Mouse (Mus musculus): ENCODE measurements around the gene Ovol3. TPM values are rescaled to one million over a fixed set of nuclear protein-coding genes. Genes with fewer than 3 reads are reported as not detected.

The Ovol3 gene
- polyA plus RNA-seq, 1 experiment, result not detected

- peaks cover 13% of the 10 kb centered on the region for H3K79me2 ChIP-seq (ENCODE audit: control insufficient read depth, insufficient read depth)
- peaks cover 9% of the 10 kb centered on the region for H3K36me3 ChIP-seq (ENCODE audit: control insufficient read depth, insufficient read depth)
- TF ChIP-seq MYOG (IDR thresholded peaks at IDR 0.05; ENCODE audit: control insufficient read depth, extremely low read depth, insufficient read length) (no peak), FOSL1 (IDR thresholded peaks at IDR 0.05; ENCODE audit: insufficient read depth, low read length, poor library complexity, severe bottlenecking) (no peak), CTCF (IDR thresholded peaks at IDR 0.05; ENCODE audit: control insufficient read depth, insufficient read depth, insufficient read length) (no peak), MYOD1 (IDR thresholded peaks at IDR 0.05; ENCODE audit: control insufficient read depth, insufficient read length, low read depth) (no peak), MAX (IDR thresholded peaks at IDR 0.05) (no peak), CEBPB (IDR thresholded peaks at IDR 0.05; ENCODE audit: low read depth) (no peak), USF1 (IDR thresholded peaks at IDR 0.05; ENCODE audit: low read depth) (no peak)
- H3K4me3 ChIP-seq (ENCODE audit: insufficient read depth, poor library complexity, severe bottlenecking), result no peak overlapping the region
- peaks cover 6% of the 10 kb centered on the region for H3K79me3 ChIP-seq (ENCODE audit: low read depth)
- no peaks in the 10 kb centered on the region for H3K27me3 ChIP-seq (ENCODE audit: control insufficient read depth, insufficient read depth, insufficient read length)
- H3ac ChIP-seq (ENCODE audit: control insufficient read depth, insufficient read length, low read depth), result no peak overlapping the region
Measured at GRCm38 (mm10) chr7:30234276-30234858, 1.2 kb downstream of the Ovol3 start.

GRCm38 (mm10) chr7:30233387-30233786 lies 2.1 kb downstream of the Ovol3 start:
- TF ChIP-seq USF1 (IDR thresholded peaks at IDR 0.05; ENCODE audit: low read depth), result no peak
- TF ChIP-seq MYOD1 (IDR thresholded peaks at IDR 0.05; ENCODE audit: control insufficient read depth, insufficient read length, low read depth), result no peak
- Histone ChIP-seq H3K4me3 (ENCODE audit: insufficient read depth, poor library complexity, severe bottlenecking) (no peak overlapping the region), H3K79me2 (ENCODE audit: control insufficient read depth, insufficient read depth) (peaks cover 13% of the 10 kb centered on the region), H3K36me3 (ENCODE audit: control insufficient read depth, insufficient read depth) (peaks cover 9% of the 10 kb centered on the region), H3K79me3 (ENCODE audit: low read depth) (peaks cover 6% of the 10 kb centered on the region), H3ac (ENCODE audit: control insufficient read depth, insufficient read length, low read depth) (no peak overlapping the region), H3K27me3 (ENCODE audit: control insufficient read depth, insufficient read depth, insufficient read length) (no peaks in the 10 kb centered on the region)

- H3ac ChIP-seq (ENCODE audit: control insufficient read depth, insufficient read length, low read depth), result peak overlapping the region; percentile 58
- TF ChIP-seq CTCF (IDR thresholded peaks at IDR 0.05; ENCODE audit: control insufficient read depth, insufficient read depth, insufficient read length) (peak; percentile 35), MYOG (IDR thresholded peaks at IDR 0.05; ENCODE audit: control insufficient read depth, extremely low read depth, insufficient read length) (no peak), MYOD1 (IDR thresholded peaks at IDR 0.05; ENCODE audit: control insufficient read depth, insufficient read length, low read depth) (no peak), FOSL1 (IDR thresholded peaks at IDR 0.05; ENCODE audit: insufficient read depth, low read length, poor library complexity, severe bottlenecking) (no peak), CEBPB (IDR thresholded peaks at IDR 0.05; ENCODE audit: low read depth) (no peak)
- no peaks in the 10 kb centered on the region for H3K27me3 ChIP-seq (ENCODE audit: control insufficient read depth, insufficient read depth, insufficient read length)
- peaks cover 9% of the 10 kb centered on the region for H3K36me3 ChIP-seq (ENCODE audit: control insufficient read depth, insufficient read depth)
- peaks cover 6% of the 10 kb centered on the region for H3K79me3 ChIP-seq (ENCODE audit: low read depth)
- H3K4me3 ChIP-seq (ENCODE audit: insufficient read depth, poor library complexity, severe bottlenecking), result peak overlapping the region; percentile 64
- peaks cover 13% of the 10 kb centered on the region for H3K79me2 ChIP-seq (ENCODE audit: control insufficient read depth, insufficient read depth)
Measured at GRCm38 (mm10) chr7:30232631-30233148, 2.8 kb downstream of the Ovol3 start.

GRCm38 (mm10) chr7:30231669-30232454 lies 3.7 kb downstream of the Ovol3 start, which contains the start of the genes Polr2i and Tbcb:
TSS of gene Polr2i (plus strand) at chr7:30231948.
TSS of gene Tbcb (minus strand) at chr7:30232272.
- Histone ChIP-seq H3K79me2 (ENCODE audit: control insufficient read depth, insufficient read depth) (peaks cover 13% of the 10 kb centered on the region), H3K4me3 (ENCODE audit: insufficient read depth, poor library complexity, severe bottlenecking) (peak within 1 kb of the TSS; percentile 64), H3K27me3 (ENCODE audit: control insufficient read depth, insufficient read depth, insufficient read length) (no peaks in the 10 kb centered on the region), H3ac (ENCODE audit: control insufficient read depth, insufficient read length, low read depth) (peak within 1 kb of the TSS; percentile 87), H3K79me3 (ENCODE audit: low read depth) (peaks cover 6% of the 10 kb centered on the region), H3K36me3 (ENCODE audit: control insufficient read depth, insufficient read depth) (peaks cover 16% of the 10 kb centered on the region)
- TF ChIP-seq FOSL1 (IDR thresholded peaks at IDR 0.05; ENCODE audit: insufficient read depth, low read length, poor library complexity, severe bottlenecking) (no peak), MAX (IDR thresholded peaks at IDR 0.05) (peak; percentile 40)

GRCm38 (mm10) chr7:30231328-30231668 lies 4.2 kb downstream of the Ovol3 start:
- peaks cover 6% of the 10 kb centered on the region for H3K79me3 ChIP-seq (ENCODE audit: low read depth)
- H3K79me2 ChIP-seq (ENCODE audit: control insufficient read depth, insufficient read depth), result peaks cover 13% of the 10 kb centered on the region
- H3ac ChIP-seq (ENCODE audit: control insufficient read depth, insufficient read length, low read depth), result peak overlapping the region; percentile 87
- no peaks in the 10 kb centered on the region for H3K27me3 ChIP-seq (ENCODE audit: control insufficient read depth, insufficient read depth, insufficient read length)
- H3K36me3 ChIP-seq (ENCODE audit: control insufficient read depth, insufficient read depth), result peaks cover 21% of the 10 kb centered on the region
- H3K4me3 ChIP-seq (ENCODE audit: insufficient read depth, poor library complexity, severe bottlenecking), result peak overlapping the region; percentile 55
- TF ChIP-seq CTCF (IDR thresholded peaks at IDR 0.05; ENCODE audit: control insufficient read depth, insufficient read depth, insufficient read length), result no peak
- no peak for TF ChIP-seq MAX (IDR thresholded peaks at IDR 0.05)
- TF ChIP-seq FOSL1 (IDR thresholded peaks at IDR 0.05; ENCODE audit: insufficient read depth, low read length, poor library complexity, severe bottlenecking), result no peak
- TF ChIP-seq MYOG (IDR thresholded peaks at IDR 0.05; ENCODE audit: control insufficient read depth, extremely low read depth, insufficient read length), result no peak
- TF ChIP-seq MYOD1 (IDR thresholded peaks at IDR 0.05; ENCODE audit: control insufficient read depth, insufficient read length, low read depth), result no peak

GRCm38 (mm10) chr7:30224206-30224605 lies 11.3 kb downstream of the Ovol3 start:
- Histone ChIP-seq H3ac (ENCODE audit: control insufficient read depth, insufficient read length, low read depth) (no peak overlapping the region), H3K36me3 (ENCODE audit: control insufficient read depth, insufficient read depth) (peaks cover 18% of the 10 kb centered on the region), H3K27me3 (ENCODE audit: control insufficient read depth, insufficient read depth, insufficient read length) (no peaks in the 10 kb centered on the region), H3K79me2 (ENCODE audit: control insufficient read depth, insufficient read depth) (no peaks in the 10 kb centered on the region), H3K79me3 (ENCODE audit: low read depth) (no peaks in the 10 kb centered on the region), H3K4me3 (ENCODE audit: insufficient read depth, poor library complexity, severe bottlenecking) (no peak overlapping the region)
- TF ChIP-seq MAX (IDR thresholded peaks at IDR 0.05) (no peak), USF1 (IDR thresholded peaks at IDR 0.05; ENCODE audit: low read depth) (no peak), FOSL1 (IDR thresholded peaks at IDR 0.05; ENCODE audit: insufficient read depth, low read length, poor library complexity, severe bottlenecking) (no peak), CEBPB (IDR thresholded peaks at IDR 0.05; ENCODE audit: low read depth) (no peak), MYOD1 (IDR thresholded peaks at IDR 0.05; ENCODE audit: control insufficient read depth, insufficient read length, low read depth) (no peak), CTCF (IDR thresholded peaks at IDR 0.05; ENCODE audit: control insufficient read depth, insufficient read depth, insufficient read length) (no peak), MYOG (IDR thresholded peaks at IDR 0.05; ENCODE audit: control insufficient read depth, extremely low read depth, insufficient read length) (no peak)
